Mouse (Mus musculus): ENCODE results near the gene Sbf2.

Sbf2 gene

GRCm38 (mm10) chr7:110307741-110308140 lies 307.0 kb downstream of the Sbf2 start:
- DNase-seq (ENCODE audit: low spot score): no peak

DNA sequence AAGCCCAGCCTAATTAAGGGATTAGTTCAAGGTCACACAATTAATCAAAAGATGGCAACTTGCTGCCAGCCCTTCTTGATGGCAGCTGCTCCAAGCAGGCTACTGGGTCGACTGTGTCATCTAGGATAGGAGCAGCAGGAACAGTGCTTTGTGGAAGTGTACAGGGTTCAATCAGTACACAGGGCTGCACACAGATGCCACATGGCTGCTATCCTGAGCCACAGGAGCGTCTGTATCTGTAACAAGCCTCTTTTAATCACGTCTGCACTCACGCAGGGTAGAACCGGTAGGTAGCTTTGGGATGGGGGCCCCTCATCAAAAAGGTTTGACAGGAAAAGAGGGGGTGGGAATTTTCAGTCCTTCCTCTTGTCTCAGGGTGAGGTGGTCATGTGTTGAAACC lies 308.4 kb downstream of the Sbf2 start:
- no peak for DNase-seq (ENCODE audit: low spot score)

DNA sequence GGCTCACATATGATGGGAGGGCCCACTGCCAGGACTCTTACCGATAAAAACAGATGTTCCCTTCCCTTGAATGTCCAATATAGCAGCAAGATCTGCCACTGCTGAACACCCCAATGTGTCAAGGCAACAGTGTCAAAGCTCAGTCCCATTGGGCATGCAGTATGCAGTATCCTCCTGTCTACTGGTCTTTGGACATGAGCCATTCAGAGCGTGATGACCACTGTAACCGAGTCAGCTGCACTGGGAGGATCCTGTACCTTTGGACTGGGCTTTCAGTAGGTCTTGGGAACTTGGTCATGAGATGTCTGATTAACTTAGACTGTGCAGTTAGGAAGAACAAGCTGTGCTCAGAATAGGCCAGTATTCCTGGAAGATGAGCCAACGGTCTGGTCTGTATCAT lies 309.2 kb downstream of the Sbf2 start:
- DNase-seq (ENCODE audit: low spot score): no peak

GRCm38 (mm10) chr7:110302886-110303285 lies 311.8 kb downstream of the Sbf2 start:
- peak; percentile 67 for DNase-seq (ENCODE audit: low spot score)

GRCm38 (mm10) chr7:110298739-110299410 lies 315.8 kb downstream of the Sbf2 start:
- no peak for DNase-seq (ENCODE audit: low spot score)

DNA sequence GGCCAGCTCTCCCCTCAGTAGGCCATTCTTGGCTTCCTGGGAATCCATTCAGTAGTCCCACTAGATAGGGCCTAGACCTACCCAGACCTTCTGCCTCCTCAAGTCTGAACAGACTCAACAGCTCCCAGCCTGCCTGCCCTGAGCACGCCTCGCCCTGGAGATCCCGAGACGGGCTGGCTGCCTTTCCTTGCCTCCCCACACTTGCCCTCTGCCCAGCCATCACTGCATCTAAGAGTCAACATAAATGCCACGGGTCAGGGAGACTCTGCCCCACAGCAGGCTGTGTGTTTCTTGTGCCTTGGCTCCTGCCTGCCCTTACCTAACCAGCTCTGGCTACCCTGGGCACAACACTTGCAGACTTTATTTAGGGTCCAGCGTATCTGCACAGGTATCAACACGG lies 316.6 kb downstream of the Sbf2 start:
- DNase-seq (ENCODE audit: low spot score): no peak

DNA sequence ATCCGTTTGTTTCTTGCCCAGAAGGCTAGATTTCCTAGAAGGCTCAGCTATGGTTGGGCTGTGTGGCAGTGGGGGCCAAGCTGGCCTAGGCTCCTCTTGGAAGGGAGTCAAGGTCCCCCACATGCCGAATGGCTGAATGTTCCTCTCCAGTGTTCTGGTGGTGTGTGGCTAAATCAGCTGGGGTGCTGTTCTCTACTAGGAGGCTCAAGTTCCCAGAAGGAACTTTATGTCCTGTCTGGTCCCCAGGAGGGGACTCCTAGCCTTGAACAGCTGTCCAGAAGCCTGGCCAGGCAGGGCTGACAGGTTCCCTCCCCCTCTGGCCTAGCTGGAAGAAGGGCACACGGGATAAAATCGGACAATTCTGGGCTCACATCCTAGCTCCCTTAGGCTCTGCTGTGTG lies 317.1 kb downstream of the Sbf2 start:
- no peak for DNase-seq (ENCODE audit: low spot score)

DNA sequence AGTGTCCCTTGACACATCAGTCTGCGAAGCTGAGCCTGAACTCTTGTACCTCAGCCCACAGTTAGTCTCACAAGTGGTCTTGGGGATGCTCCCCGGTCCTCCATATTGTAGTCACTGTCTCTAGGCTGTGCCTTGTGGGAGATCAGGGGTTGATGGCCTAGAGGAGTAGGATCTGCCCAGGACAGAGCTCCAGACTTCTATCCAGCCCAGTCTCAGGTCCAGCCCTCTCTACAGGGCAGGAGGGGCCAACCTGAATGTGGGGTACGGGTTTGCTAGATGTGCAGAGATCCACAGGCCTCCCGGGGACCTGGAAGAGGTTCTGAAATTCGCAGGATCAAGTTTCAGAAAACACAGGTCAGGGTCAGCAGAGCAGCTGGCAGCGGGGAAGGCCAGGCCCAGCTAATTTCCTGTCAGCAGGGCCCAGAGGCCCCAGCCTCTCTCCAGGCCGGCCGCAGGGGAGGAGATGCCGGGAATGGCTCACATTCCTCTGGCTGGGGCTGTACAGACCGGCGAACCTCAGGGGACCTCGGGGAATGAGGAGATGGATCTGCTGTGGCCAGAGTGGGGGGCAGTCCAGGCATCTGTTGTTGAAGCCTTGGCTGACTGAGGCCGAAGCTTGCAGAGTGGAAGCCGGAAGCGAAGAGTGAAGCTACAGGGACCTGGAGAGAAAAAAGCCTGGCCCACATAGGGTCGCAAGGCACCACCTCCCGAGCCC lies 317.7 kb downstream of the Sbf2 start:
- peak; percentile 85 for DNase-seq (ENCODE audit: low spot score)

- no peak for DNase-seq (ENCODE audit: low spot score)
Observed at GRCm38 (mm10) chr7:110289647-110290046, 325.1 kb downstream of the Sbf2 start.

DNA sequence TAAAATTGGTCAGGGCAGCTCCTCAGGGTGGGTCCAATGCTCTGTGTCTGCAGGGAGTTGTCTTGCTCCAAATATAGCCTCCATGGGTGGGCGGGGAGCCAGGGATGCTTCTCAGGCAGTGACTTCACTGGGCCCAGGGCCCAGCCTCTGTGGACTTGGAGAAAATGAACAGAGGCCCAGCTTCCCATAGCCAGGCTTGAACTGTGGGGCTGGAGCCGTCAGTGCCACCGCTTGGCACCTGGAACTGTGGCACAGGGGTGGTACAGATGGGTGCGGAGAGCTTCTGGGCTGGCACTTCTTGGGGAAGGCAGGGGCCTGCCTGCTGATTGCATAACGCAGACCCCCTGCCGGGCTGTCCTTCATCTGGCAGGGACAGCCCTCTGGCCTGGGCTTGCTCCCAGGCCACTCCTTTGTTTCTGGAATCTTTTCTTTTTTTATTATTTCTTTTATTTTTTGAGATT lies 326.0 kb downstream of the Sbf2 start:
- DNase-seq (ENCODE audit: low spot score): no peak

DNA sequence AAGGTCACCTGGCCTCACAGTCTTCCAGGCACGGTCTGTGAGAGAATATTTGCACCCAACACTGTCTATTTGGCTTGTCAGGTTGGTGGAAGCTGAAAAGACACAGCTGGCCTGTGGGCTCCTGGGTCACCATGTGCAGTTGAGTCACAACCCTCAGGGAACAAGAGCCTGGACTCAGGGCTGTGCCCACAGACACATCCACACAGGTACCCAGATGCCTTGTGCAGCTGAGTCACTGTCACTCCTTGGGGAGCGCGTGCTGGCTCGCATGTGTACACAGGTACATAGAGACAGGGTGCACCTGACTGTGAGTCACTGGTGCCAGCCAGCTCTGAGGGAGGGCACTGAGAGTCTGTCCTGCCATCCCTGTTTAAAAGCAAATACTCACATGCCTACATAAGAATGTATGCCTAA lies 326.5 kb downstream of the Sbf2 start:
- no peak for DNase-seq (ENCODE audit: low spot score)

GRCm38 (mm10) chr7:110287476-110288071 lies 327.1 kb downstream of the Sbf2 start:
- DNase-seq (ENCODE audit: low spot score): no peak

GRCm38 (mm10) chr7:110286838-110287475 lies 327.8 kb downstream of the Sbf2 start:
- peak; percentile 77 for DNase-seq (ENCODE audit: low spot score)

DNA sequence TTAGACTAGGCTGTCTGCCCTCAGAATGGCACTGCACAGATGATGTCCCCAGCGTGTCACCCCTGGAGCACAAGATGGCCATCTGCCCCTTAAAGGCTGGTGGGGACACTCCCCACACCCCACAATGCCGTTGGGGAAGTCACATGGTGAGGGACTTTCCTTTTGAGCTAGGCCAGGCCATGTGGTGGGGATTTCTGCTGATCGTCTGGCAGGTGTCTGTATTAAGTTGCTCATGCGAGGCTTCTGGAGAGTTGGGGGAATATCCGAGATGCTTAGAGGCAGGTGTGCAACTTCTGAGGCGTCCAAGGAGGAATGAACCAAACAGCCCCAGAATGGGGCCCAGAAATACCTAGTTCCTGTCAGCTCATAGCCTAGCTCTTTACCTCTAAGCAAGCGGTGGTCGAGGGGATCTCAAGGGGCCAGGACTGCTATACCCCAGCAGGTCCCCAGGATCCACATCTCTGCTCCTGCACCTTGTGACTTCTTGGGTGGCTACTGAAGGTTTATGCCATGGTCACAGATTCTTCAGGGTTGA lies 328.5 kb downstream of the Sbf2 start:
- DNase-seq (ENCODE audit: low spot score): no peak

DNA sequence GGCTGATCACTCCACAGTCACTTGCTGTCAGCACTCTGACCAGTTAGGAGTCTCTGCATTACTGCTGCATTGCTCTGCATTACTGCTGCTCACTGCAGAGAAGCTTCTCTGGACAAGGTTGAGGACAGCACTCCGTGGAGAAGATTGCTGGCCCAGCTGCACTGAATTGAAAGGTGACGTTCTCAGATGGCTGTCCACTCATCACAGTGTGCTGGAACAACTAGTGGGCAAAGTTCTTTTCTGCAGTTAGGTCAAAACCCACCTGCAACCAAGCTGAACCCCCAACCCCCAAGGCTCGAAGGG lies 328.9 kb downstream of the Sbf2 start:
- no peak for DNase-seq (ENCODE audit: low spot score)

DNA sequence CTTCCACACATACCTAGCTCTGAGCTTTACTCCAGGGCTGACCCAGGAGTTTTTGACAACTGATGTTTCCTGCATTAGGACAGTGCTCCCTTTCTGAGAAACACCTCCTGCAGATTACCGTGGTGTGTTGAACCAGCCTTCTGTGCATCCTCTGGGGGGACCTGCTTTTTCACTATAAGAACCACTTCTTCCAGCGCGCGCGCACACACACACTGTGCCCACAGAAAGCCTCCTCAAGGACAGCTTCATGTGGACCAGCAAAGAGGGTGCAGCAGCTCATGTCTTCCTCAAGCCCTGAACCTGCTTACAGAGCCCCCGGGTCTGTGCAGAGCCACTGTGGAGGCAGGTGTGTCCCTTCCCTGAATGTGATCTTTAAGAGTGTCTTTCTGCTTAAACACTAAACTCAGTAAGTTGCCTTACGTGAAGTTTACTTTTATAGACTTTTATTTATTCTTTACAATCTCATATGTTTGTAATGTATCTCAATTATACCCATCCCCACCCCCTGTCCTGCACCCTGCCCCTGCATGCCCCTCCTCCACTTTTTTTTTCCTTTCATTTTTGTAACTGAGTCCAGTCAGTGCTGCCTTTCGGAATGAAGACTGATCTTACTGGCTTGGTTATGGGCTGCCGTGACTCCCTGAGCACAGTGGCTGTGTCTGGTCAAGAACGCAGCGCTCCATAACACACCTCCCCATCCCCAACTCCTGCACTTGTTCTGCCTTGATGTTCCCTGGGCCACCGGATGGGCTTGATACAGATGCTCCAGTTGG lies 329.5 kb downstream of the Sbf2 start:
- no peak for DNase-seq (ENCODE audit: low spot score)

GRCm38 (mm10) chr7:110283484-110284275 lies 331.0 kb downstream of the Sbf2 start:
- DNase-seq (ENCODE audit: low spot score): no peak

DNA sequence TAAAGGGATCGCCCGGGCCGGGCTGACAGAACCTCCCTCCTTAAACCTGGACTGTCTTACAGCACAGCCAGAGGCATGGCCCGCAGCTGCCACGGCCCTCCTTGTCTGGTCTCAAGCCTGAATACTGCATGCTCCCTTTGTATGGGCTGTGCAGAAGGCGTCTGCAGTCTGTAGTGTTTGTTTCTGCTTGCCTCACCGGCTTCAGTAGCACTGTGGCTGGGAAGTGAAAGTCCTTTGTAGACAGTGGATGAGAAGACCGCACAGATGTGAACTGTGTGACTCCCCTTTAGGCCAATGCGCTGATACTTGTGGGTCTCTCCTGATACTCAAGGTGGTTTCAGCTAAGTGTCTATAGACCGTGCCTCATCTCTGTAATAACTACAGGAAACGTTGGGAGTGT lies 331.9 kb downstream of the Sbf2 start:
- no peak for DNase-seq (ENCODE audit: low spot score)

DNA sequence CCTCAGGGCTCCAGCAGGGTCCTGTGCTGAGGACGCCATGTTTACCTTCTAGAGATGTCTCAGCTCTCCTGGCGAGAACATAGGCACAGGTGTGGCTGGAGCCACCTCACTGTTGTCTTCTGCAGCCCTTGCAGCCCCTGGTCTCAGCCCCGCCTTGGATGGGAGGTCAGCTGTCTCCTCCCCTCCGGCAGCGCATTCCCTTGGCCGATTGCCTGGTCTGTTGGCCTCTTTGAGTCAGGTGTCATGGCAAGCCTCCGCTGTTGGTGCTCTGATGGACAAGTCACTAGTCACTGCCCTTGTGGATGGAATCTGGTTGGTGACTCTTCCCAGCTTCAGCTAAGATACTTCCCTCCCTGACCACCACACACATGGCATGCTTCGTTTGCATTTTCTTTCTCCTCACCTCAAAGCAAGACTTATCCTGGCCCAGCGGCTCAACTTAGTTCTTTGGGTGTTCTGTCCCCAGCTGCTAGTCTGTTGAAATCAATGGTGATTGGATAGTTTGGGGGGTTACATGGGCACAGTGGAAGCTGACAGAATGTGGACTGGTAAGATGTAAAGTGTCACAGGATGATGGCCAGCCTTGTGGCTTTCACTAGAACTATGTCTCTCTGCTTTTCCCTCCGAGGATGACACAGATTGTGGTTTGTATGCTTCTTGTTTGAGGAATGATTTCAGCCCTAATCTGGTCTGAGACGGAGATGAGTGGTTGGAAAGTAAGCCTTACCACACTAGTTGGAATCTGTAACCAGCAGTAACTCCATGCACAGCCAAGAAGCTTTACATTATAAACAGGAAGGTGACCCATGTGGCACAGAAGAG lies 333.1 kb downstream of the Sbf2 start:
- no peak for DNase-seq (ENCODE audit: low spot score)

GRCm38 (mm10) chr7:110279183-110279582 lies 335.5 kb downstream of the Sbf2 start:
- DNase-seq (ENCODE audit: low spot score): peak; percentile 72
